Mouse (Mus musculus): Measurements from ENCODE around the gene Nell2. TPM values are rescaled to one million over a fixed set of nuclear protein-coding genes. Genes with fewer than 3 reads are reported as not detected.

The Nell2 gene
- polyA plus RNA-seq, 1 experiment from 2014 or later = 0.17 TPM

DNA sequence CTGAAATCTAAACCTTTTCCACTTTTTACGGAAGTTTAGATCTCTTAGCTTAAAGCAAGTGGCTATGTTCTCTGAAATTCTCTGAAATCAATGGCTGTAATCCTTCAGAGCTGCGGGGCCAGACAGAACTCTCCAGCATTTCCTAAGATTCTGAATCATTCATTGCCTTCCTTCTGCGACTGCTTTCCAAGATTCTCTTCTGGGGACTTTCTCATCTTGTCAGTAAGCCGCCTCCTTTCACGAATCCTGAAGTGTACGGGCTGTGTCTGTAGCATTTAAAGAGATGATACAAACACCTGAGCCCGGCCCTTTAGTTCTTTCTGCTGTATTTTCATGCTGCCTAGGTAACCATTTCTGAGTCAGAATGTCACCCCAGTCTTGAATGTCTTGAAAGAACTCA lies 428.2 kb downstream of the Nell2 start:
- H3K9ac ChIP-seq (replicated peaks; ENCODE audit: low read depth) = no peak overlapping the region
- H3K27ac ChIP-seq (ENCODE audit: low read length) = no peak overlapping the region
- no peaks in the 10 kb centered on the region for H3K27me3 ChIP-seq (replicated peaks; ENCODE audit: insufficient read depth, low read length)
- H3K9me3 ChIP-seq (ENCODE audit: low read length) = no peaks in the 10 kb centered on the region
- WGBS = 87% methylated on average over 7 of the region's 7 CpGs
- H3K36me3 ChIP-seq (ENCODE audit: insufficient read depth, low read length) = no peaks in the 10 kb centered on the region
- ATAC-seq = no peak
- TF ChIP-seq EP300 (IDR thresholded peaks at IDR 0.05) (no peak), CTCF (IDR thresholded peaks at IDR 0.05) (no peak)
- no peaks in the 10 kb centered on the region for H3K4me1 ChIP-seq (ENCODE audit: insufficient read depth, low read depth, low read length)
- H3K4me3 ChIP-seq (ENCODE audit: low read depth, low read length) = no peak overlapping the region
- no peak overlapping the region for H3K4me2 ChIP-seq (replicated peaks; ENCODE audit: low read depth, low read length)
- no peak for DNase-seq (ENCODE audit: low spot score)

DNA sequence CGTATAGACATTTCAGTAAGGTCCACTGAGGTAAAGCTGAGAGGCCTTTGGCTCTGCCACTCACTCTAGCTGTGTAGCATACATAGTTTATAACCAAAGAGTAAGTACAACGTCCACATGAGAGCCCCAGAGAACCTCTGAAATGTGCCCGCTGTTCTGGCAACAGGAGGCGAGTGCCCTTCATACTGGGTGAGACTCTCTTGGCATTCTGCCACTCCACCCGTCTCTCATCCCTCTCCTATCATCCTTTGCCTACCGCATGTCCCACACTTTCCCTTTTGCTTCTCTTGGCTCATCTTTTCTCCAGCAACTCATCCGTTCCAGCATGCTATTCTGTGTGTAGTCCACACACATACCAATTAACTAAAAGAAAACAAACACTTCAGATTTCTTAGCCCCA lies 442.4 kb downstream of the Nell2 start:
- DNase-seq (ENCODE audit: low spot score) = no peak
- Histone ChIP-seq H3K9ac (replicated peaks; ENCODE audit: low read depth) (no peak overlapping the region), H3K4me2 (replicated peaks; ENCODE audit: low read depth, low read length) (no peak overlapping the region), H3K27ac (ENCODE audit: low read length) (no peak overlapping the region), H3K27me3 (replicated peaks; ENCODE audit: insufficient read depth, low read length) (no peaks in the 10 kb centered on the region), H3K36me3 (ENCODE audit: insufficient read depth, low read length) (no peaks in the 10 kb centered on the region), H3K4me1 (ENCODE audit: insufficient read depth, low read depth, low read length) (no peaks in the 10 kb centered on the region), H3K4me3 (ENCODE audit: low read depth, low read length) (no peak overlapping the region), H3K9me3 (ENCODE audit: low read length) (no peaks in the 10 kb centered on the region)
- WGBS = 57% methylated on average over 7 of the region's 7 CpGs
- TF ChIP-seq CTCF (IDR thresholded peaks at IDR 0.05) (no peak), EP300 (IDR thresholded peaks at IDR 0.05) (no peak)
- ATAC-seq = no peak

DNA sequence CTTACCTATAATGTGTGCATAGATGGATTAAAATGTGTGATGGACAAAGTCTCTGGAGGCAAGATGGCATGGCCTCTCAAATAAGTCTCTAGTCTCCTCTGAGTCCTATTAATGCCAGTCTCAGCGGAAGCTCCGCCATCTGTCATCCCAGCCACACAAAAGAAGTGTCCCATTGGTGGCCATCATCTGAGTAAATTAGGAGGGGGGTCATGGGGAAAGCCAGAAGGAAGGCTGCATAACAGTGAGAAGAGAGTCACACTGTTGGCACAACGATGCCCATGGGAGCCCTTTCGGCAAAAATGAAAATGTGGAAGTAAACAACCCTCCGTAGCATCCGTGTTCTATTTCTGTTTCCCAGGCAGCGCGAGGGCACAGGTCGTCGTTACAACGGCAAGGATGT lies 446.7 kb downstream of the Nell2 start:
- Histone ChIP-seq H3K36me3 (ENCODE audit: insufficient read depth, low read length) (no peaks in the 10 kb centered on the region), H3K27ac (ENCODE audit: low read length) (no peak overlapping the region), H3K4me1 (ENCODE audit: insufficient read depth, low read depth, low read length) (no peaks in the 10 kb centered on the region), H3K4me2 (replicated peaks; ENCODE audit: low read depth, low read length) (no peak overlapping the region), H3K27me3 (replicated peaks; ENCODE audit: insufficient read depth, low read length) (no peaks in the 10 kb centered on the region), H3K4me3 (ENCODE audit: low read depth, low read length) (no peak overlapping the region), H3K9me3 (ENCODE audit: low read length) (no peaks in the 10 kb centered on the region), H3K9ac (replicated peaks; ENCODE audit: low read depth) (no peak overlapping the region)
- 82% methylated on average over 11 of the region's 11 CpGs for WGBS
- TF ChIP-seq CTCF (IDR thresholded peaks at IDR 0.05) (no peak), EP300 (IDR thresholded peaks at IDR 0.05) (no peak)
- DNase-seq (ENCODE audit: low spot score) (no peak), ATAC-seq (no peak)

DNA sequence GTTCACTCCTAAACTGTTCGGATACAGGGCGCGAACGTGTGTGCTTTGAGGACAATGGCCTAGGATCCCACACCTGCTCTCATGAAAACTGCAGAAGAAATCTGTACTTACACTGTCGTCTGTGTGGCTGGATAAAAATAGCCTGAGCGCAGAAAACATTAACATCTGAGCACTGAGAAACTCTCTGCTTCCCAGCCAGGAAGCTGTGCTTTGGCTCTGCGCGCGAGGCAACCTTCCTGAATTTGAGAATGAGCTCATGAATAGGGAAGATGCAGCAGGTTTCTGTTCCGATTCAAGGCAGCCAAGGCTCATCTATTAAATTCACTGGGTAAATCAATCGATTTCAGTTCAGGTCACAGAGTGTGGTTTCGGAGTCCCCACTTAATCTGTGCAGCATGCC lies 453.0 kb downstream of the Nell2 start:
- TF ChIP-seq CTCF (IDR thresholded peaks at IDR 0.05) (no peak), EP300 (IDR thresholded peaks at IDR 0.05) (no peak)
- no peak overlapping the region for H3K9ac ChIP-seq (replicated peaks; ENCODE audit: low read depth)
- no peak for ATAC-seq
- no peak for DNase-seq (ENCODE audit: low spot score)
- no peaks in the 10 kb centered on the region for H3K36me3 ChIP-seq (ENCODE audit: insufficient read depth, low read length)
- H3K4me1 ChIP-seq (ENCODE audit: insufficient read depth, low read depth, low read length) = no peaks in the 10 kb centered on the region
- no peak overlapping the region for H3K4me3 ChIP-seq (ENCODE audit: low read depth, low read length)
- H3K9me3 ChIP-seq (ENCODE audit: low read length) = no peaks in the 10 kb centered on the region
- H3K27ac ChIP-seq (ENCODE audit: low read length) = no peak overlapping the region
- 85% methylated on average over 12 of the region's 12 CpGs for WGBS
- H3K27me3 ChIP-seq (replicated peaks; ENCODE audit: insufficient read depth, low read length) = no peaks in the 10 kb centered on the region
- H3K4me2 ChIP-seq (replicated peaks; ENCODE audit: low read depth, low read length) = no peak overlapping the region

DNA sequence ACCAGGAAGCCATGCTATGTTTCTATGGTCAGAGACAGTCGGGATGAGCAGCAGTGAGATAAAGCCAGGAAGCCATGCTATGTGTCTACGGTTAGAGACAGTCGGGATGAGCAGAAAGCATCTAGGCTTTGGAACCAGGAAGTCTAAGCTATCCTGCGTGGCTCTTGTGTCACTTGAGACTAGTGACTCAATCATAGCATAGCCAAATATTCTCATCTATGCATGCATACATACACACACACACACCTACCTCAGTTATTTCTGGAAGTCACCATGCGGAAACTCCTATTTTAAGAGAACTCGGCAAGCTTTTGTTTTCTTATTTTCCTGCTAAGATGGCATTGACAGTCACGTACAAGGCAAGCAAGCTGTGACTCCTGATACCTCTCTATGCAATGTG lies 457.5 kb downstream of the Nell2 start:
- no peak for DNase-seq (ENCODE audit: low spot score)
- Histone ChIP-seq H3K27me3 (replicated peaks; ENCODE audit: insufficient read depth, low read length) (no peaks in the 10 kb centered on the region), H3K9me3 (ENCODE audit: low read length) (no peaks in the 10 kb centered on the region), H3K36me3 (ENCODE audit: insufficient read depth, low read length) (no peaks in the 10 kb centered on the region), H3K4me1 (ENCODE audit: insufficient read depth, low read depth, low read length) (no peaks in the 10 kb centered on the region), H3K9ac (replicated peaks; ENCODE audit: low read depth) (no peak overlapping the region), H3K4me2 (replicated peaks; ENCODE audit: low read depth, low read length) (no peak overlapping the region), H3K27ac (ENCODE audit: low read length) (no peak overlapping the region), H3K4me3 (ENCODE audit: low read depth, low read length) (no peak overlapping the region)
- TF ChIP-seq CTCF (IDR thresholded peaks at IDR 0.05) = no peak
- TF ChIP-seq EP300 (IDR thresholded peaks at IDR 0.05) = no peak
- ATAC-seq = no peak
- 83% methylated on average over 7 of the region's 7 CpGs for WGBS

DNA sequence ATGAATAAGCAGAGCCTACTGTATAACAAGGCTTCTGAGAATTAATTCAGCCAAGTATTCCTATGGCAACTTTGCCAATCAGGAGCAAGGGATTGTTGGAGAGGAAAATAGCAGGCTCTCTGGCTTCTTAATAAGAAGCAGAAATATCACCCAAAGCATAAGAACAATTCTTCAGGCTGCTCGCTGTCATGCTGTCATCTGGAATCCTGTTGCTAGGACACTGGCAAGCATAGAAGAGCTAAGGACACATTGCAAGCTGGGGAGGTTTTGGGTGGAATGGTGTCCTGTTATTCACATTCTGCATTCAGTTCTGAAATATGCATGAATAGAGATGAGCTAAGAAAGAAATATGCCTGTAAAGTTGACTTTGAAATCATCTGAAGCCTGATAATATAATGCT lies 459.6 kb downstream of the Nell2 start:
- H3K36me3 ChIP-seq (ENCODE audit: insufficient read depth, low read length) = no peaks in the 10 kb centered on the region
- H3K27me3 ChIP-seq (replicated peaks; ENCODE audit: insufficient read depth, low read length) = no peaks in the 10 kb centered on the region
- no peaks in the 10 kb centered on the region for H3K4me1 ChIP-seq (ENCODE audit: insufficient read depth, low read depth, low read length)
- no peaks in the 10 kb centered on the region for H3K9me3 ChIP-seq (ENCODE audit: low read length)
- H3K9ac ChIP-seq (replicated peaks; ENCODE audit: low read depth) = no peak overlapping the region
- no peak for DNase-seq (ENCODE audit: low spot score)
- 82% methylated on average over 1 of the region's 1 CpGs for WGBS
- no peak overlapping the region for H3K4me2 ChIP-seq (replicated peaks; ENCODE audit: low read depth, low read length)
- TF ChIP-seq CTCF (IDR thresholded peaks at IDR 0.05) (no peak), EP300 (IDR thresholded peaks at IDR 0.05) (no peak)
- no peak for ATAC-seq
- H3K27ac ChIP-seq (ENCODE audit: low read length) = no peak overlapping the region
- no peak overlapping the region for H3K4me3 ChIP-seq (ENCODE audit: low read depth, low read length)

DNA sequence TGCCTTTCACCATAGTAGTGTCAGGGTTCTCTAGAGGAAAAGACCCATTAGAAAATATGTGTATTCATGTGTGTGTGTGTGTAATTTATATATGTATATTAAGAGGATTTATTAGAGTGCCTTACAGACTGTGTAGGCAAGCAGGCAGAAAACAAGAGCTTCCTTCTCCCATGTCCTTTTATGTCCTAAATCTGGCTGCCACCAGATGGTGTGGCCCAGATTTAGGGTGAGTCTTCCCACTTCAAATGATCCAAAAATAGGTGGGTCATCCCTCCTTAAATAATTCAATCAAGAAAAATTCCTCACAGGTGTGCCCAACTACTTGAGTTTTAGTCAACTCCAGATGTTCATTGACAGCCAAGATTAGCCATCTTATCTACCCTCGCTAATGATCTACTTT lies 460.3 kb downstream of the Nell2 start:
- DNase-seq (ENCODE audit: low spot score) = no peak
- 86% methylated on average over 1 of the region's 1 CpGs for WGBS
- Histone ChIP-seq H3K9ac (replicated peaks; ENCODE audit: low read depth) (no peak overlapping the region), H3K36me3 (ENCODE audit: insufficient read depth, low read length) (no peaks in the 10 kb centered on the region), H3K4me3 (ENCODE audit: low read depth, low read length) (no peak overlapping the region), H3K9me3 (ENCODE audit: low read length) (no peaks in the 10 kb centered on the region), H3K27me3 (replicated peaks; ENCODE audit: insufficient read depth, low read length) (no peaks in the 10 kb centered on the region), H3K4me2 (replicated peaks; ENCODE audit: low read depth, low read length) (no peak overlapping the region), H3K27ac (ENCODE audit: low read length) (no peak overlapping the region), H3K4me1 (ENCODE audit: insufficient read depth, low read depth, low read length) (no peaks in the 10 kb centered on the region)
- TF ChIP-seq EP300 (IDR thresholded peaks at IDR 0.05) = no peak
- TF ChIP-seq CTCF (IDR thresholded peaks at IDR 0.05) = no peak
- no peak for ATAC-seq

Measured in lung, postnatal 0 days (tissue).